ENCODE assay signal across 1 mouse cellular context in the genomic region with DNA sequence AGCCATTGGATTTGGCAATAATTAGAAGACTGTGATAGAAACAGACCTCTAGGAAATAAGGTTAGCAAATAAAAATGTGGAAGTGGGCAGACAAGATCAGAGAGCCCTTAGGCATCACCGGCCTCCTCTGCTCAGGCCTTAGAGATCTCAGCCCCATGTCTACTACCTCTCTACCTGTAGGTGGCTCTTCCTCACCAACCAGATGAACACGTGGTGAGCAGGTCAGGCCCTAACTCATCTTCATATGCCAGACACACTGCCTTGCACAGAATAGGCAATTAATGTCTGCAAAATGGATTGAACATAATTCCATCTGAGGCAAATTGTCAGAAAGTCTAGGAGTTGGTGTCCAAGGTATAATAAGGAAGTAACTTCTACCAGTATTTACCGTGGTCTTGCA.
TF ChIP-seq lines count a peak whose summit lies in the region.

No protein-coding gene starts in this region.

TF ChIP-seq in CH12.LX, 34 proteins besides CTCF, POLR2A, EP300 and RAD21:
- no peak for TF ChIP-seq MAZ (IDR thresholded peaks at IDR 0.05; ENCODE audit: low read depth, low read length)
- TF ChIP-seq MYC (IDR thresholded peaks at IDR 0.05; ENCODE audit: low read depth, low read length) = peak; percentile 69; the same call in 1 of the 2 replicates
- peak; percentile 82 for TF ChIP-seq MAX (IDR thresholded peaks at IDR 0.05; ENCODE audit: low read length)
- TF ChIP-seq USF1 (IDR thresholded peaks at IDR 0.05; ENCODE audit: low read depth, low read length) = peak; percentile 5; the same call in 1 of the 2 replicates
- no peak for TF ChIP-seq NRF1 (IDR thresholded peaks at IDR 0.05; ENCODE audit: low read depth, low read length)
- TF ChIP-seq CHD1 (IDR thresholded peaks at IDR 0.05; ENCODE audit: low read depth, low read length) = no peak
